Mouse (Mus musculus) limb, embryonic 13.5 days (tissue): ENCODE measurements around the gene Rgl1. TPM values are rescaled to one million over a fixed set of nuclear protein-coding genes. Genes with fewer than 3 reads are reported as not detected.

ENCODE experiments used
- ATAC-seq: fragments of 200-750 bp; cut with Nextera tagmentation; 2 replicates; pipeline ENCODE4 v1.8.0; 2017; ENCODE audit warnings: low read depth, moderate number of reproducible peaks, moderate TSS enrichment; ENCODE audit not compliant: low FRiP score
- H3K27ac ChIP-seq: fragments of 300-500 bp; sonication (generic); 2 replicates; pipeline ENCODE4 v1.5.1; 2015; ENCODE audit warnings: inconsistent platforms, mild to moderate bottlenecking, moderate library complexity
- H3K27me3 ChIP-seq: fragments of 300-500 bp; sonication (generic); 2 replicates; pipeline ENCODE4 v1.6.1; 2015; ENCODE audit warnings: mild to moderate bottlenecking, inconsistent platforms
- H3K36me3 ChIP-seq: fragments of 300-500 bp; sonication (generic); 2 replicates; pipeline ENCODE4 v1.6.1; 2015; ENCODE audit warnings: inconsistent platforms, mild to moderate bottlenecking, moderate library complexity
- H3K4me1 ChIP-seq: fragments of 300-500 bp; sonication (generic); 2 replicates; pipeline ENCODE4 v1.6.1; 2015; ENCODE audit warnings: inconsistent platforms
- H3K4me2 ChIP-seq: fragments of 300-500 bp; sonication (generic); replicated peaks from 2 replicates; pipeline ENCODE4 v1.6.1; 2015; ENCODE audit warnings: inconsistent platforms, mild to moderate bottlenecking, moderate library complexity
- H3K4me3 ChIP-seq: fragments of 300-500 bp; sonication (generic); 2 replicates; pipeline ENCODE4 v1.5.1; 2015; ENCODE audit warnings: moderate library complexity, mild to moderate bottlenecking, inconsistent platforms
- H3K9ac ChIP-seq: fragments of 300-500 bp; sonication (generic); 2 replicates; pipeline ENCODE4 v1.6.1; 2015; ENCODE audit warnings: mild to moderate bottlenecking, inconsistent platforms
- H3K9me3 ChIP-seq: fragments of 300-500 bp; sonication (generic); 2 replicates; pipeline ENCODE4 v1.6.1; 2016; ENCODE audit warnings: inconsistent platforms
- WGBS: fragments of 180-500 bp; shearing (Covaris S2); methylation state at CpG from one replicate; pipeline ENCODE4 v1.1.7; 2015; 5-methylcytosine and 5-hydroxymethylcytosine counted together
- polyA plus RNA-seq: library from polyadenylated mRNA; unstranded; fragments of >200 nt; fragmentation: Nextera tagmentation; extraction: Ambion mirVana; gene quantifications from 2 replicates; pipeline ENCODE4 v1.2.1, GENCODE M21; 2015

The Rgl1 gene
- 36.4 and 41.7 TPM in 2 replicates for polyA plus RNA-seq

DNA sequence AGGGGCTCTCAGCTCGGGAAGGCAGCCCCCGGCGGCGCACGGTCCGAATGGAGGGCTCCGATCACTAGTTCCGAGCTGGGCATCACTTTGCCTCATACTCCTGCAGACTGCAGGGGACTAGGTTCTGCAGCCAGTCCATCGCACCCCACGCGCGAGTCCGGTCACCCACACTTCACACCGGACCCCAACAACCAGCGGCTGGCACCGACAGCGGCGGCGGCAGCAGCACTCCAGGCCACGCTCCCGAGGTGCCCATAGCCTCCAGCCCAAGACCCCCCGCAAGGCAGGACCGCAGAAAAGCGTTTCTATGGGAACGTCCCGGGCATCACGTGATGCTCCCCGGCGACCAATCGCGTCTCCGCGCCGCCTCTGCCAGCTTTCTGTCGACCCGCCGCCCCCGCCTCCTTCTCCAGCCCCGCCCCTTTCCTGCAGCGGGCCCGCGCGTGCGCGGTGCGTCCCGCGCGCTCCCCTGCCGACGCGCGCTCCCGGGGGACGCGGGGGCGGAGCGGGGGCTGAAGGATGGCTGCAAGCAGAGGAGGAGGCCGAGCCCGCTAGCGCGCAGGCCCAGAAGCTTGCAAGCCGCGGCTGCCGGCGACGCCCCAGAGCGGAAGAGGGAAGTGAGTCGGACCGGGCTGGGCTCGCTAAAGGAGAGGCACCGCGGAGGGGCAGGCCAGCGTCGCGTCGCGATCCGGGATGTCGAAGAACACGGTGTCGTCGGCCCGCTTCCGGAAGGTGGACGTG lies at the start of gene Rgl1, which contains the start of gene Arpc5:
Rgl1 (minus strand) TSS at position 320 of the 741 bp plus-strand sequence.
Arpc5 (plus strand) TSS at position 511 of the 741 bp plus-strand sequence.
- H3K4me1 ChIP-seq = peaks cover 19% of the 10 kb centered on the region
- peak within 1 kb of the TSS; percentile 95 for H3K9ac ChIP-seq
- peak; percentile 97 for ATAC-seq
- H3K27me3 ChIP-seq = peaks cover 8% of the 10 kb centered on the region
- H3K4me3 ChIP-seq = peak within 1 kb of the TSS; percentile 98
- H3K27ac ChIP-seq = peak within 1 kb of the TSS; percentile 72; the same call in 1 of the 2 replicates
- under 1% methylated on average over 84 of the region's 86 CpGs for WGBS
- peaks cover 16% of the 10 kb centered on the region for H3K36me3 ChIP-seq
- H3K9me3 ChIP-seq = no peaks in the 10 kb centered on the region
- peak within 1 kb of the TSS; percentile 97 for H3K4me2 ChIP-seq

DNA sequence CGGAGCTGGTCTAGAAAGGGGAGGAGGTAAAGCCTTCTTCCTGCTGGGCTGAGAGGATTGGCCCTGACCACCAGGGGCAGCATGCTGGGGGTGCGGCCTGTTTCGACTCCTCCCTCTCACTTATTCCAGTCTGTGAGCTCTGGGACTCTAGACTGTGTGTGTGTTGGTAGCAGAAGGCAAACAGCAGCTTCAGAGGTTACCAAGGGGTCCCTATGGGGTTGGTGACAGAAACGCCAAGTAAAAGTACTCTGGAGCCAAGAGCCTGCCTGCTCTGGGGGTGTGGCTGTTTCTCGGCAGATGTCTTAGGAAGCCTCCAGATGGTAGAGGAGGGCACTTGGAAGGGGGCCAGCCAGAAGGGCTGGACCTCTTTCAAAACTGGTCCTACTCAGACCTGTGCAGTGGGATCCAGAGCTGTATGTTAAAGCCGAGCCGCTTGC lies 49.1 kb upstream of the Rgl1 start:
- H3K4me2 ChIP-seq = peak overlapping the region; percentile 23; the same call in 1 of the 2 replicates
- peaks cover 9% of the 10 kb centered on the region for H3K4me1 ChIP-seq
- H3K36me3 ChIP-seq = no peaks in the 10 kb centered on the region
- peak; percentile 40 for ATAC-seq
- H3K27me3 ChIP-seq = no peaks in the 10 kb centered on the region
- no peaks in the 10 kb centered on the region for H3K9me3 ChIP-seq
- 35% methylated on average over 7 of the region's 7 CpGs for WGBS
- H3K4me3 ChIP-seq = no peak overlapping the region
- H3K27ac ChIP-seq = no peak overlapping the region
- no peak overlapping the region for H3K9ac ChIP-seq

DNA sequence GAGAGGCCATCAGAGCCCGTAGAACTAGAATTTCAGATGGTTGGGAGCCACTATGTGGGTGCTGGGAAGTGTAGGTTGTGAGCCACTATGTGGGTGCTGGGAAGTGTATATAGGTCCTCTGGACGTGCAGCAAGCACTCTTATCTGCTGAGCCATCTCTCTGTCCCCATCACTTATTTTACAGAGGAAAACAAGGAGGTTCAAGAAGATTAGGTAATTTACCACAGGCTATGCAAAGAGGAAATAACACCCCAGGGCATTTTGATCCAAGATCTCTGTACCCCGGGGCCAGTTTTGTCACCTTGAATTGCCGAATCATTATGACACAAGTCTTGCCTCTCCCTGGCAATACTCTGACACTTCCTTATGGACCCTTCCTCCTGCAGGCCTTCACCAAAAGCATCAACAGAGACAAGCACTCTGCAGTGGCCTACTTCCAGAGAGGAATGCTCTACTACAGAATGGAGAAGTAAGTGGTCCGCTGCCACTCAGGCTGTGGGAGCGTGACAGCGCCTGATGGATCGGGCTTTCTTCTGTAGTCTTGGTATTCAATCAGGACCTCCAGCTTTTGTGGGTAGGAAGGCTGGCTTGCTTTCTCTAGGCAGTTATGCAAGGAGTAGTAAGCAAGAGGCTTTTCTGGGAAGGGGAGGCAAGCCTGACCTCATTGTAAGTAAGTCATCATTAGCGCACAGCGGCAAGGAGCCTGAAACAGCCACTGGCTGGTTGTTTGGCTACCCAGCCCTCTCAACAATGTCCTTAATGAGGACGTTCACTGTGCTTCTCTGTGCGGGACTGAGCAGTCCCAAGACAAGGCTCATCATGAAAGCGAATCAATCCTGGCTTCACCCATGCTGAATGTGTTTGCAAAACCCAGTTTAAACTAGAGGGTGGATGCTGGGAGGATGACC lies 44.6 kb upstream of the Rgl1 start:
- WGBS = 74% methylated on average over 13 of the region's 13 CpGs
- no peaks in the 10 kb centered on the region for H3K27me3 ChIP-seq
- no peak overlapping the region for H3K4me3 ChIP-seq
- no peaks in the 10 kb centered on the region for H3K9me3 ChIP-seq
- H3K4me2 ChIP-seq = no peak overlapping the region
- H3K36me3 ChIP-seq = no peaks in the 10 kb centered on the region
- H3K4me1 ChIP-seq = peaks cover 17% of the 10 kb centered on the region
- no peak for ATAC-seq
- no peak overlapping the region for H3K9ac ChIP-seq
- no peak overlapping the region for H3K27ac ChIP-seq

DNA sequence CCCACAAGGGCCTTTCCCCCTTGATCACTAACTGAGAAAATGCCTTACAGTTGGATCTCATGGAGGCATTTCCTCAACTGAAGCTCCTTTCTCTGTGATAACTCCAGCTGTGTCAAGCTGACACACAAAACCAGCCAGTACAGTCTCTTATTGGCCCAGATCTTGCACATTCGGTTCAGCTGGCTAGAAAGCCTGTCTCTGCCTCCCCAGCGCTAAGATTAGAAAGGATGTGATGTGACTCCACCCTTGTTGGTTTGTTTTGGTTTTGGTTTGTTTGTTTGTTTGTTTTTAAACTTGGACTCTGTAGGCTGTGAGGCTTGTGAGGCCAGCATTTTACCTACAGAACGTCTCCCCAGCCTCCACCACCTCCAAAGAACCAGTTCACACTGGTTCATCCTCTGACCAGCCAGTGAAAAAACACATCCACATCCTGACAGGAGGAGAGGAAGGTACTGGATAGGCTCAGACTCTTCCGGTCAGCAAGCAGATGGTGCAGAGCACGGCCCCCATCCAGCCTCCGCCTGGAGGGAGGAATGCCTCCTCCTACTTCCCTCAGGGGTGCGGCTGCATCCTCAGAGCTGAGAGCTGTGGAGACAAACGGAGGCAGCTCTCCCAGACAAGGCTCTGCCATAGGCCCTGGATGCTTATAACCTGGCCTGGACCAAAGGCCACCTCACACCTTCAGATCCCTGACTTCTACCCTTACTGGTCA lies 43.5 kb upstream of the Rgl1 start:
- ATAC-seq = peak; percentile 36; the same call in 1 of the 2 replicates
- no peak overlapping the region for H3K4me2 ChIP-seq
- H3K9me3 ChIP-seq = no peaks in the 10 kb centered on the region
- no peaks in the 10 kb centered on the region for H3K36me3 ChIP-seq
- no peak overlapping the region for H3K9ac ChIP-seq
- no peak overlapping the region for H3K4me3 ChIP-seq
- 30% methylated on average over 8 of the region's 8 CpGs for WGBS
- H3K4me1 ChIP-seq = peaks cover 11% of the 10 kb centered on the region
- H3K27ac ChIP-seq = no peak overlapping the region
- no peaks in the 10 kb centered on the region for H3K27me3 ChIP-seq

DNA sequence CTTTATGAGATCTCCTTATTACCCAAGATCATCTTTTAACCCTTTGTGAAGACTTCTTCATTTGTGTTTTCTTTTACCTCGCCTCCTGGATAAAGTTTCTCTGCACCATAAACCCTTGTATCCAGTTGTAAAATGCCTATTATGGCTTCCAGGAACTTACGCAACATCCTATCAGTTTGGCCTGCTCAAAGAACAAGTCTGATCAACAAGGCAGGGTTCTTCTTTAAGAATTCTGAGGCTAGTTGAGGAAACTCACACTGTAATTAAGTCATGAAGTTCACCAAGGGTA lies 42.2 kb upstream of the Rgl1 start:
- H3K4me3 ChIP-seq = no peak overlapping the region
- H3K4me1 ChIP-seq = peaks cover 11% of the 10 kb centered on the region
- 61% methylated on average over 2 of the region's 2 CpGs for WGBS
- ATAC-seq = no peak
- no peak overlapping the region for H3K27ac ChIP-seq
- no peaks in the 10 kb centered on the region for H3K36me3 ChIP-seq
- no peaks in the 10 kb centered on the region for H3K9me3 ChIP-seq
- H3K9ac ChIP-seq = no peak overlapping the region
- no peaks in the 10 kb centered on the region for H3K27me3 ChIP-seq
- H3K4me2 ChIP-seq = no peak overlapping the region

DNA sequence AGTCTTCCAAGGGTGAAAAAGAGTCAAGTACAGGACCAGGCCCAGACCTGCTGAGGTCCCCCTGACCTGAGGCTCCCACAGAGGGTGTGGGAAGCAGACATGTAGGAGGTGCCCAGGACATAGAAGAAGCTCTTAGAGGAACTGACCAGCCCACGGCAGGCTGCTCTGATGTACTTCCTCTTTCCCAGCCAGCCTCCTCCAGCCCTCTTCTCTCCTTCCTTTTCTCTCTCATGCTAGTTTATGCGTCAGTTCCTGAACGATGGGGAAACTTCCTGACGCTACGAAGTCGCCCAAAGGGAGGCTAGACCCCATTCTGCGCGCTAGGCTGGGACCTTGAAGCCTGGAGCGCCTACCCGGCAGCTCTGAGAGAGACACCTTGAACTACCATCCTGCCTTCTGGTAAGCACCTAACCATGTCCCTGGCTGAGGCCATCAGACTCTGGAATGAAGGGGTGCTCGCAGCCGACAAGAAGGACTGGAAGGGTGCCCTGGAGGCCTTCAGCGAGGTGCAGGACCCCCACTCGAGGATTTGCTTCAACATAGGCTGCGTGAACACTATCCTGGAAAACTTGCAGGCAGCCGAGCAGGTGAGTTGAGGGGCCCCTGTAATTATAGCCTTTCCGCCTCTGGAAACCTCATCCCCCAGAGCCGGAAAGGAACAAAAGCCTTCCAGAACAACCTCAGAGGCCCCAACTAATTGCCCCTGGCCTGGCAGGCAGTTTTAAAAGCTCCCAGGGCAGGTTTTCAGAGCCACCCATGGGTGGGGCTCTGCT lies 41.7 kb upstream of the Rgl1 start:
- Histone ChIP-seq H3K27ac (no peak overlapping the region), H3K4me2 (no peak overlapping the region)
- 56% methylated on average over 18 of the region's 18 CpGs for WGBS

DNA sequence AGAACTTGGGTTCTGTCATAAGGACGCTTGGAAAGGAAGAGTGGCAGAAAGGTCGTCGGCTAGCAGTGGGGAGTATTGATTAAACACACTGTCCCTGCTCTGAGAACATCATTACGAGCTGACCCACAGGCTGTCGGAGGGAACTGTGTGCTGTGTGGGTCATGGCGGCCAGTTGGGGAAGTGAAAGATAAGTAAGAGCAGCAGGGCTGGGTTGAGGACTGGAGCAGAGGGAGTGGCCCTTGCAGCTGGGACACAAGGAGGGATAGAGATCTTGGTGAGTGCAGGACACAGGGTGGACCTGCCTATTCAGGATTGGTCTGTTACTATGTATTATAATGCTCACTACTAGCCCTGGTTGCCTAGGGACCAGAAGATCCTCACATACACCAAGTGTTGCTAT lies 38.8 kb upstream of the Rgl1 start:
- no peak overlapping the region for H3K9ac ChIP-seq
- no peaks in the 10 kb centered on the region for H3K36me3 ChIP-seq
- 82% methylated on average over 6 of the region's 6 CpGs for WGBS
- no peaks in the 10 kb centered on the region for H3K9me3 ChIP-seq
- H3K4me1 ChIP-seq = peaks cover 16% of the 10 kb centered on the region
- H3K4me3 ChIP-seq = no peak overlapping the region
- H3K4me2 ChIP-seq = no peak overlapping the region
- no peak for ATAC-seq
- no peaks in the 10 kb centered on the region for H3K27me3 ChIP-seq
- H3K27ac ChIP-seq = no peak overlapping the region

More for the DNA sequence above, 41.7 kb upstream of the Rgl1 start:
- H3K36me3 ChIP-seq = no peaks in the 10 kb centered on the region
- H3K27me3 ChIP-seq = no peaks in the 10 kb centered on the region
- ATAC-seq = no peak
- peaks cover 11% of the 10 kb centered on the region for H3K4me1 ChIP-seq
- no peak overlapping the region for H3K9ac ChIP-seq
- no peaks in the 10 kb centered on the region for H3K9me3 ChIP-seq
- no peak overlapping the region for H3K4me3 ChIP-seq

DNA sequence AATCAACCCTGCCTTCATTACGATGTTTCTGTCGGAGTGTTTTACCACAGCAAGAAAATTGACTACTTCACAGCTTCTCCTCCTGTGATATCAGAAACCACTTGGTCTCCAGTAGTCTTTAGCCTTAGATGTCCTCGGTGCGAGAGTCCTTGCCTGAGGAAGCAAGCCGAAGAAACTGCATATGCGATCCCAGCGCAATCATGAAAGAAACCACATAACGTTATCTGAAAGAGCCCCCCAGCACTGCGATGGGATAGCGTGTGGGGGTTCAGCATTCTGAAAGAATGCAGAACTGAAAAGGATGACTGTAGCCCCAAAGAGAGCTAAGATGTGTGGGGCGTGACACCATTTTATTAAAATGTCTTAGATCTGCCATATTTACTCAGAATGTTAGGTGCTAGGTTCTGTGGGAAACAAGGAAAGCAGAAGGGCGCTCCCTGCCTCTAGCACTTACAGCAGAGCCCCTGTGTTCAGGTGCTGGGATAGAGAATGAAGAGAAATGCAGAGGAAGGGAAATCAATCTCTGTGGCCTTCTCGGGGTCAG lies 34.6 kb upstream of the Rgl1 start:
- H3K4me2 ChIP-seq = no peak overlapping the region
- peaks cover 10% of the 10 kb centered on the region for H3K4me1 ChIP-seq
- no peak overlapping the region for H3K27ac ChIP-seq
- no peak overlapping the region for H3K9ac ChIP-seq
- WGBS = 86% methylated on average over 13 of the region's 13 CpGs
- no peaks in the 10 kb centered on the region for H3K9me3 ChIP-seq
- H3K4me3 ChIP-seq = no peak overlapping the region
- H3K36me3 ChIP-seq = no peaks in the 10 kb centered on the region
- ATAC-seq = no peak
- no peaks in the 10 kb centered on the region for H3K27me3 ChIP-seq

DNA sequence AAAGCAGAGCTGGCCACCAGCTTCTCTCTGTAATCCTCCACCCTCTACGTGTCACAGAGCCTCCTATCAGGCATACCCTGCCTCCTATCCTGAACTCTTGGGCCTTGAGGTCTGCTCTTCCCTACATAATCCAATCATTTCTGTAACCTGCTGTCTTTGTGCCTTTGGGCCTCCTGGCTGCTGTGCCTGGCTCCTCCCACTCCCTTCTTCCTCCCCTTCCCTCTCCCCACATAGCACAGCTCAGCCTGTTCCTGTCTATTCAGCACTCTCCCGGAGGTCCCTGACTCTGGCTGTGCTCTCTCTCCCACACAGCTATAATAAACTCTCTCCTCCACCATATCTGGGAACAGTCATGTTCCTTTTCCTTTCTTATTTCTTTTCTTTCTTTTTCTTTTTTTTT lies 33.7 kb upstream of the Rgl1 start, which contains the start of gene Ncf2:
Ncf2 (plus strand) TSS at position 298 of the 400 bp plus-strand sequence.
- H3K4me3 ChIP-seq = no peak within 1 kb of the TSS
- H3K9ac ChIP-seq = no peak within 1 kb of the TSS
- H3K4me1 ChIP-seq = peaks cover 10% of the 10 kb centered on the region
- H3K36me3 ChIP-seq = no peaks in the 10 kb centered on the region
- no peak within 1 kb of the TSS for H3K27ac ChIP-seq
- no peaks in the 10 kb centered on the region for H3K9me3 ChIP-seq
- no peak within 1 kb of the TSS for H3K4me2 ChIP-seq
- WGBS = 11% methylated on average over 2 of the region's 2 CpGs
- H3K27me3 ChIP-seq = no peaks in the 10 kb centered on the region
- ATAC-seq = peak; percentile 89

DNA sequence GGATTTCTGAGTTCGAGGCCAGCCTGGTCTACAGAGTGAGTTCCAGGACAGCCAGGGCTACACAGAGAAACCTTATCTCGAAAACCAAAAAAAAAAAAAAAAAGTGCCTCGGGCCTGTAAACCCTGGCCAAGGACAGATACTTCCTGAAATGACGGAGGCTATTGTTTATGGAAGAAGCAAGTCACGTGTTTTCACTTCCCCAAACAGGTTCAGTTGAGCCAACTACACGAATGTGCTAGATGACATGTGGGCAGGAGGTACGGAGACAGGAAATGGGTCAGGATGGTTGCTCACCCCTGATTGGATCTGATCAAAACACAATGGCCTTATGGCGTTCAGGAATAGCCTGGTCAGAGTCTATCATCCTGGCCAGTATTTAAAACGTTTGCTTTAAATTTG lies 32.0 kb upstream of the Rgl1 start:
- H3K4me3 ChIP-seq = no peak overlapping the region
- no peak overlapping the region for H3K9ac ChIP-seq
- no peak for ATAC-seq
- H3K4me1 ChIP-seq = peaks cover 10% of the 10 kb centered on the region
- no peaks in the 10 kb centered on the region for H3K27me3 ChIP-seq
- H3K27ac ChIP-seq = no peak overlapping the region
- no peak overlapping the region for H3K4me2 ChIP-seq
- WGBS = 77% methylated on average over 9 of the region's 9 CpGs
- no peaks in the 10 kb centered on the region for H3K36me3 ChIP-seq
- no peaks in the 10 kb centered on the region for H3K9me3 ChIP-seq

DNA sequence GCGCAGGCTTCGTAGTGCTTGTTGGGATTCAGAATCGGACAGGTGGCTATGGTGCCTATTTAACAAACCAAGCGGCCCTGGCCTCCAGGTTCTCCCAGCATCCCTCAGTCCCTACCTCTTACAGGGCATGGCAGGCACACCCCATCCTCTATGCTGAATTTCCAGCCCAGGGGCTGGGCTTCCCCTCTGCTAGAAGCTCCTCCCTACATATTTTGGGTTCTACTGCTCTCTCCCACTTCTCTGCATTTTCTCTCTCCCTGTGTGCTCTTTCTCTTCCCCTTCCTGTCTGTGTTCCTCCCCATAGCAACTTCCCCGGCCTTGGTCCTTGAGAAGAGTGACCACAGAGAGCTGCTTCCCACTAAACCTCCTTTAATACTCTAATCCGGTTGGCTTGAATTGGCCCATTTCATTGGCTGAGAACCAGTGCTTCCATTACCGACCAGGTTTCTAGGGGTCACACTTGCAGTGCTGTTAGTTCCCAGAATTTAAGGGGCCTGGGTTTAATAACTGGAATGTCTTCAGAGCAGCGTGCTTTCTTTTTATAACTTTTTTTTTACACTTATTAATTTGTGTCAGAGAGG lies 30.6 kb upstream of the Rgl1 start:
- H3K4me3 ChIP-seq = no peak overlapping the region
- no peaks in the 10 kb centered on the region for H3K27me3 ChIP-seq
- peaks cover 18% of the 10 kb centered on the region for H3K4me1 ChIP-seq
- H3K4me2 ChIP-seq = no peak overlapping the region
- no peak for ATAC-seq
- no peak overlapping the region for H3K27ac ChIP-seq
- no peaks in the 10 kb centered on the region for H3K9me3 ChIP-seq
- H3K9ac ChIP-seq = no peak overlapping the region
- H3K36me3 ChIP-seq = no peaks in the 10 kb centered on the region
- WGBS = 81% methylated on average over 8 of the region's 8 CpGs
